Mouse (Mus musculus) heart, embryonic 15.5 days (tissue): Measurements from ENCODE around the gene Gm20517. TPM values are rescaled to one million over a fixed set of nuclear protein-coding genes. Genes with fewer than 3 reads are reported as not detected.
"Not testable (repeated sequence)": the region's sequence is repeated elsewhere in the genome, so short reads cannot be mapped to it uniquely, and the experiment has no call there.

ENCODE experiments used
- ATAC-seq: fragments of 200-750 bp; cut with Nextera tagmentation; replicated peaks from 2 replicates; pipeline ENCODE4 v1.8.0; 2017; ENCODE audit warnings: low read depth, moderate TSS enrichment; ENCODE audit not compliant: insufficient number of reproducible peaks, insufficient read depth, low FRiP score
- H3K27ac ChIP-seq: fragments of 300-500 bp; sonication (generic); 2 replicates; pipeline ENCODE4 v1.5.1; 2015; ENCODE audit warnings: mild to moderate bottlenecking, inconsistent platforms
- H3K27me3 ChIP-seq: fragments of 300-500 bp; sonication (generic); 2 replicates; pipeline ENCODE4 v1.6.1; 2015; ENCODE audit warnings: inconsistent platforms
- H3K36me3 ChIP-seq: fragments of 300-500 bp; sonication (generic); 2 replicates; pipeline ENCODE4 v1.6.1; 2015; ENCODE audit warnings: mild to moderate bottlenecking, inconsistent platforms
- H3K4me1 ChIP-seq: fragments of 300-500 bp; sonication (generic); replicated peaks from 2 replicates; pipeline ENCODE4 v1.6.1; 2015; ENCODE audit warnings: inconsistent platforms
- H3K4me2 ChIP-seq: fragments of 300-500 bp; sonication (generic); 2 replicates; pipeline ENCODE4 v1.6.1; 2015; ENCODE audit warnings: inconsistent platforms, mild to moderate bottlenecking, moderate library complexity
- H3K4me3 ChIP-seq: fragments of 300-500 bp; sonication (generic); 2 replicates; pipeline ENCODE4 v1.5.1; 2015; ENCODE audit warnings: mild to moderate bottlenecking, inconsistent platforms
- H3K9ac ChIP-seq: fragments of 300-500 bp; sonication (generic); 2 replicates; pipeline ENCODE4 v1.6.1; 2015; ENCODE audit warnings: mild to moderate bottlenecking, inconsistent platforms
- H3K9me3 ChIP-seq: fragments of 300-500 bp; sonication (generic); replicated peaks from 2 replicates; pipeline ENCODE4 v1.6.1; 2016; ENCODE audit warnings: inconsistent platforms
- WGBS: fragments of 180-500 bp; shearing (Covaris S2); methylation state at CpG from one replicate; pipeline ENCODE4 v1.1.7; 2015; ENCODE audit warnings: mixed read lengths; 5-methylcytosine and 5-hydroxymethylcytosine counted together
- polyA plus RNA-seq: library from polyadenylated mRNA; unstranded; fragments of >200 nt; fragmentation: Nextera tagmentation; extraction: Ambion mirVana; gene quantifications from 2 replicates; pipeline ENCODE4 v1.2.1, GENCODE M21; 2015

Gene Gm20517
- polyA plus RNA-seq, 1 experiment from 2014 or later: 0.60 TPM

GRCm38 (mm10) chr17:47597838-47598579 lies 13.4 kb upstream of the Gm20517 start:
- no peaks in the 10 kb centered on the region for H3K27me3 ChIP-seq
- peaks cover 50% of the 10 kb centered on the region for H3K4me1 ChIP-seq
- peak overlapping the region; percentile 95 for H3K27ac ChIP-seq
- peak overlapping the region; percentile 84; the same call in 1 of the 2 replicates for H3K4me2 ChIP-seq
- ATAC-seq: no peak
- H3K9me3 ChIP-seq: no peaks in the 10 kb centered on the region
- H3K9ac ChIP-seq: peak overlapping the region; percentile 90
- WGBS: 18% methylated on average over 10 of the region's 10 CpGs
- H3K36me3 ChIP-seq: peaks cover 55% of the 10 kb centered on the region
- peak overlapping the region; percentile 86; the same call in 1 of the 2 replicates for H3K4me3 ChIP-seq

GRCm38 (mm10) chr17:47598580-47599304 lies 12.6 kb upstream of the Gm20517 start:
- not testable (repeated sequence) for H3K4me2 ChIP-seq, H3K27me3 ChIP-seq, H3K4me3 ChIP-seq, ATAC-seq, H3K9me3 ChIP-seq, H3K9ac ChIP-seq
- H3K36me3 ChIP-seq: peaks cover 59% of the 10 kb centered on the region
- WGBS: 73% methylated on average over 10 of the region's 10 CpGs
- H3K27ac ChIP-seq: peak overlapping the region; percentile 95
- peaks cover 50% of the 10 kb centered on the region for H3K4me1 ChIP-seq

GRCm38 (mm10) chr17:47599511-47600297 lies 11.7 kb upstream of the Gm20517 start:
- H3K36me3 ChIP-seq: peaks cover 65% of the 10 kb centered on the region

GRCm38 (mm10) chr17:47600601-47601388 lies 10.6 kb upstream of the Gm20517 start:
- H3K9ac ChIP-seq: no peak overlapping the region
- H3K4me1 ChIP-seq: peaks cover 41% of the 10 kb centered on the region
- no peaks in the 10 kb centered on the region for H3K9me3 ChIP-seq
- no peaks in the 10 kb centered on the region for H3K27me3 ChIP-seq
- H3K36me3 ChIP-seq: peaks cover 70% of the 10 kb centered on the region
- WGBS: 79% methylated on average over 13 of the region's 13 CpGs
- H3K4me3 ChIP-seq: no peak overlapping the region
- ATAC-seq: no peak
- H3K4me2 ChIP-seq: no peak overlapping the region
- peak overlapping the region; percentile 44 for H3K27ac ChIP-seq

More at GRCm38 (mm10) chr17:47599511-47600297, 11.7 kb upstream of the Gm20517 start:
- Histone ChIP-seq H3K9ac (no peak overlapping the region), H3K4me2 (no peak overlapping the region), H3K4me3 (no peak overlapping the region), H3K9me3 (no peaks in the 10 kb centered on the region), H3K27ac (peak overlapping the region; percentile 70), H3K27me3 (no peaks in the 10 kb centered on the region), H3K4me1 (peaks cover 50% of the 10 kb centered on the region)
- no peak for ATAC-seq
- 67% methylated on average over 11 of the region's 11 CpGs for WGBS

DNA sequence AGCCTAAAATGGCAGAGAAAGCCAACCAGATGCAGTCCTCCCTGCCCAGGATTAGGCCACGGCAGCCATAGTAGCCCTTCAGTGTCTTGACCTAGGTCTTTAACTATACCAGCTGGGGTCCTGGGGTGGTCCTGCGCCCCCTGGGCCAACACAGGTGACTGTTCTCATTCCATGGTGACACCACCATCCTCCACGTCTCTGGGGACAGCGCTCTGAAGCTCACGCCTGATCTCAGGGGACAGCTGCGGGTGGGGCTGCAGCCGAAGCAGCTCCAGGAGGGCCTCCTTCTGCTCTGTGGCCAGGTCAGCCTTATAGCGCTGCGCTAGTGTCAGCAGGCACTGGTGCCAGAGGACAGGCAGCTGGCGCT lies 10.0 kb upstream of the Gm20517 start:
- Histone ChIP-seq H3K9ac (no peak overlapping the region), H3K27me3 (no peaks in the 10 kb centered on the region), H3K9me3 (no peaks in the 10 kb centered on the region), H3K4me2 (no peak overlapping the region), H3K4me3 (no peak overlapping the region), H3K4me1 (peaks cover 35% of the 10 kb centered on the region), H3K36me3 (peaks cover 71% of the 10 kb centered on the region), H3K27ac (peak overlapping the region; percentile 44; the same call in 1 of the 2 replicates)
- no peak for ATAC-seq
- WGBS: 84% methylated on average over 10 of the region's 10 CpGs

- 93% methylated on average over 11 of the region's 11 CpGs for WGBS
- H3K9me3 ChIP-seq: no peaks in the 10 kb centered on the region
- ATAC-seq: no peak
- no peak overlapping the region for H3K4me2 ChIP-seq
- H3K4me3 ChIP-seq: no peak overlapping the region
- H3K27ac ChIP-seq: no peak overlapping the region
- no peaks in the 10 kb centered on the region for H3K27me3 ChIP-seq
- H3K4me1 ChIP-seq: peaks cover 26% of the 10 kb centered on the region
- peaks cover 77% of the 10 kb centered on the region for H3K36me3 ChIP-seq
- H3K9ac ChIP-seq: no peak overlapping the region
Measured at GRCm38 (mm10) chr17:47602289-47602688, 9.1 kb upstream of the Gm20517 start.

DNA sequence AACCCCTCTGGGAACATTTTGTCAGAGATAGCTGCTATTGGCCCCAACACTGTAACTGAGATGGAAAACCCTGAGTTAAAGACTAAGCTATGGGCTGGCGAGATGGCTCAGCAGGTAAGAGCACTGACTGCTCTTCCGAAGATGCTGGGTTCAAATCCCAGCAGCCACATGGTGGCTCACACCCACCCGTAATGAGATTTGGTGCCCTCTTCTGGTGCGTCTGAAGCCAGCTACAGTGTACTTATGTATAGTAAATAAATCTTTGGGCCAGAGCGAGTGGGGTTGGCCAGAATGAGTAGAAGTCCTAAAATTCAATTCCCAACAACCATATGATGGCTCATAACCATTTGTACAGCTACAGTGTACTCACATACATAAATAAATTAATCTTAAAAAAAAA lies 5.2 kb upstream of the Gm20517 start:
- Histone ChIP-seq H3K4me1 (peaks cover 15% of the 10 kb centered on the region), H3K36me3 (peaks cover 54% of the 10 kb centered on the region), H3K4me2 (no peak overlapping the region), H3K9me3 (no peaks in the 10 kb centered on the region), H3K27me3 (no peaks in the 10 kb centered on the region), H3K27ac (no peak overlapping the region), H3K4me3 (no peak overlapping the region), H3K9ac (no peak overlapping the region)
- no peak for ATAC-seq
- 70% methylated on average over 5 of the region's 5 CpGs for WGBS

DNA sequence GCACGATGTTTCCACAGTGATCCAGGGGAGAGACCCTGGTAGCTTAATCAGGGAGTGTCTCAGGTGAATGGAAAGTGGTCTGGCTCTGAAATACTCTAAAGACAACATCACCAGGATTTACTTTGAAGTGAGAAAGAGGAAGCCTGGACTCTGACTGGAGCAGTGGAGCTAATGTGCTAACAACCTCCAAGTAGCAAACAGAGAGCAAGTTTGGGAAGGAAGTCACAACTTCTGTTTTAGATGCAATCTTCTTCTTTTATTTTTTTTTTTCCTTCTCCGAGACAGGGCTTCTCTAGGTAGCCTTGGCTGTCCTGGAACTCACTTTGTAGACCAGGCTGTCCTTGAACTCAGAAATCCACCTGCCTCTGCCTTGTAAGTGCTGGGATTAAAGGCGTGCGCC lies 2.2 kb upstream of the Gm20517 start:
- Histone ChIP-seq H3K4me2 (no peak overlapping the region), H3K4me3 (no peak overlapping the region), H3K36me3 (peaks cover 34% of the 10 kb centered on the region; the same call in 1 of the 2 replicates), H3K27ac (no peak overlapping the region), H3K9me3 (no peaks in the 10 kb centered on the region), H3K27me3 (no peaks in the 10 kb centered on the region), H3K9ac (no peak overlapping the region), H3K4me1 (peaks cover 26% of the 10 kb centered on the region)
- ATAC-seq: no peak
- WGBS: 90% methylated on average over 4 of the region's 4 CpGs

GRCm38 (mm10) chr17:47611661-47611982 lies 233 bp downstream of the Gm20517 start:
- peak overlapping the region; percentile 74 for H3K4me3 ChIP-seq
- WGBS: under 1% methylated on average over 13 of the region's 13 CpGs
- H3K36me3 ChIP-seq: peaks cover 25% of the 10 kb centered on the region; the same call in 1 of the 2 replicates
- no peaks in the 10 kb centered on the region for H3K27me3 ChIP-seq
- H3K4me1 ChIP-seq: peaks cover 26% of the 10 kb centered on the region
- peak overlapping the region; percentile 53 for H3K27ac ChIP-seq
- ATAC-seq: no peak
- H3K9ac ChIP-seq: peak overlapping the region; percentile 71
- H3K4me2 ChIP-seq: peak overlapping the region; percentile 85
- no peaks in the 10 kb centered on the region for H3K9me3 ChIP-seq

- no peak overlapping the region for H3K4me3 ChIP-seq
- no peak overlapping the region for H3K9ac ChIP-seq
- peaks cover 26% of the 10 kb centered on the region for H3K4me1 ChIP-seq
- H3K9me3 ChIP-seq: no peaks in the 10 kb centered on the region
- no peaks in the 10 kb centered on the region for H3K27me3 ChIP-seq
- ATAC-seq: no peak
- peaks cover 18% of the 10 kb centered on the region; the same call in 1 of the 2 replicates for H3K36me3 ChIP-seq
- 71% methylated on average over 1 of the region's 1 CpGs for WGBS
- no peak overlapping the region for H3K27ac ChIP-seq
- no peak overlapping the region for H3K4me2 ChIP-seq
Measured at GRCm38 (mm10) chr17:47614018-47614417, 2.6 kb downstream of the Gm20517 start.
